Mouse (Mus musculus) embryonic fibroblast, embryonic 13.5 days (primary cell): Measurements from ENCODE around the gene Grifin. TPM values are rescaled to one million over a fixed set of nuclear protein-coding genes. Genes with fewer than 3 reads are reported as not detected.

Experiments
- H3K27ac ChIP-seq: 2 replicates; pipeline ENCODE4 v1.5.1; 2012; ENCODE audit warnings: low read length, control low read depth, inconsistent platforms; ENCODE audit not compliant: insufficient read depth
- H3K4me1 ChIP-seq: 2 replicates; pipeline ENCODE4 v1.6.1; 2011; ENCODE audit warnings: low read length; ENCODE audit not compliant: control insufficient read depth, insufficient read depth
- H3K4me3 ChIP-seq: 2 replicates; pipeline ENCODE4 v1.5.1; 2011; ENCODE audit warnings: mild to moderate bottlenecking, control low read depth, low read length; ENCODE audit not compliant: insufficient read depth
- CTCF ChIP-seq: IDR thresholded peaks from 2 replicates; pipeline ENCODE4 v1.5.1; 2011; ENCODE audit warnings: mild to moderate bottlenecking, control low read depth, low read length, moderate library complexity, borderline replicate concordance; ENCODE audit not compliant: insufficient read depth
- POLR2A ChIP-seq: IDR thresholded peaks from 2 replicates; pipeline ENCODE4 v1.6.1; 2011; ENCODE audit warnings: low read depth, mild to moderate bottlenecking, control low read depth, low read length, moderate library complexity
- polyA plus RNA-seq: library from polyadenylated mRNA; stranded (reverse); fragments of >200 nt; gene quantifications from 2 replicates; pipeline ENCODE4 v1.2.4, GENCODE M21; 2011; ENCODE audit warnings: low read depth; ENCODE audit not compliant: missing spikeins, insufficient read length

Grifin gene
- polyA plus RNA-seq, 1 experiment: not detected

GRCm38 (mm10) chr5:140607836-140608633 is 43.2 kb upstream of the Grifin start:
- no peak for TF ChIP-seq CTCF
- no peak; the same call in 1 of the 2 replicates for TF ChIP-seq POLR2A
- peaks cover 9% of the 10 kb centered on the region for H3K4me1 ChIP-seq
- H3K4me3 ChIP-seq: peak overlapping the region; percentile 53
- peak overlapping the region; percentile 24 for H3K27ac ChIP-seq

GRCm38 (mm10) chr5:140607001-140607835 is 42.3 kb upstream of the Grifin start, which contains the start of gene Lfng:
Lfng (plus strand) TSS chr5:140607320.
- Histone ChIP-seq H3K4me1 (peaks cover 9% of the 10 kb centered on the region), H3K4me3 (peak within 1 kb of the TSS; percentile 53), H3K27ac (no peak within 1 kb of the TSS; the same call in 1 of the 2 replicates)
- TF ChIP-seq POLR2A (peak; percentile 97), CTCF (no peak)

- no peak overlapping the region for H3K4me3 ChIP-seq
- peaks cover 9% of the 10 kb centered on the region for H3K4me1 ChIP-seq
- TF ChIP-seq CTCF: no peak
- no peak for TF ChIP-seq POLR2A
- H3K27ac ChIP-seq: no peak overlapping the region
Measured at GRCm38 (mm10) chr5:140606386-140606785, 41.5 kb upstream of the Grifin start.

GRCm38 (mm10) chr5:140605228-140605627 is 40.4 kb upstream of the Grifin start:
- H3K4me3 ChIP-seq: no peak overlapping the region
- peaks cover 9% of the 10 kb centered on the region for H3K4me1 ChIP-seq
- no peak overlapping the region for H3K27ac ChIP-seq
- no peak for TF ChIP-seq CTCF
- TF ChIP-seq POLR2A: no peak

GRCm38 (mm10) chr5:140604386-140604785 is 39.5 kb upstream of the Grifin start:
- TF ChIP-seq POLR2A: no peak
- no peak for TF ChIP-seq CTCF
- H3K4me3 ChIP-seq: no peak overlapping the region
- H3K27ac ChIP-seq: peak overlapping the region; percentile 53; the same call in 1 of the 2 replicates
- peaks cover 8% of the 10 kb centered on the region for H3K4me1 ChIP-seq

GRCm38 (mm10) chr5:140602540-140602939 is 37.7 kb upstream of the Grifin start:
- no peak overlapping the region for H3K27ac ChIP-seq

GRCm38 (mm10) chr5:140601712-140602111 is 36.8 kb upstream of the Grifin start:
- TF ChIP-seq CTCF: no peak
- no peak for TF ChIP-seq POLR2A
- H3K4me1 ChIP-seq: peaks cover 5% of the 10 kb centered on the region
- no peak overlapping the region for H3K27ac ChIP-seq
- H3K4me3 ChIP-seq: no peak overlapping the region

More at GRCm38 (mm10) chr5:140602540-140602939, 37.7 kb upstream of the Grifin start:
- no peak overlapping the region for H3K4me3 ChIP-seq
- TF ChIP-seq POLR2A: no peak
- H3K4me1 ChIP-seq: peaks cover 5% of the 10 kb centered on the region

- Histone ChIP-seq H3K27ac (no peak overlapping the region), H3K4me1 (peaks cover 3% of the 10 kb centered on the region; the same call in 1 of the 2 replicates), H3K4me3 (no peak overlapping the region)
- TF ChIP-seq POLR2A: no peak
- TF ChIP-seq CTCF: no peak
Measured at GRCm38 (mm10) chr5:140599939-140600338, 35.1 kb upstream of the Grifin start.

- no peaks in the 10 kb centered on the region for H3K4me1 ChIP-seq
- no peak overlapping the region for H3K27ac ChIP-seq
- TF ChIP-seq POLR2A (no peak), CTCF (no peak)
- H3K4me3 ChIP-seq: no peak overlapping the region
Measured at GRCm38 (mm10) chr5:140597787-140598186, 32.9 kb upstream of the Grifin start.
